In genomic region chr6:59456116-59456515, GRCm38 (mm10) we compare ENCODE assay signal across 9 mouse cellular contexts.
"Had no signal": no experiment of that assay in that cellular context is flagged by ENCODE, and none has a peak within 500 bp of the region (broad histone marks: within the 10 kb centered on the region; RNA-seq: fewer than 3 reads in every experiment).

No protein-coding gene starts in this region.

- DNase-seq: kidney, postnatal 4 days; left cerebral cortex, postnatal 4 days; lung, embryonic 14.5 days; lung, postnatal 10 days; lung, postnatal 4 days; right cerebral cortex, postnatal 4 days; spleen, adult 18-20 months; thymus, adult 18-20 months; thymus, postnatal 14 days had no signal
